Mouse (Mus musculus) liver, postnatal 0 days (tissue): ENCODE measurements around the gene Higd2a.

Experiments
- CTCF ChIP-seq: sonication (generic); IDR thresholded peaks from 2 replicates; pipeline ENCODE4 v1.5.1; 2016; ENCODE audit warnings: antibody characterized with exemption, low read depth
- EP300 ChIP-seq: IDR thresholded peaks from 2 replicates; pipeline ENCODE4 v1.6.1; 2016; ENCODE audit warnings: antibody characterized with exemption, low read depth, mild to moderate bottlenecking

DNA sequence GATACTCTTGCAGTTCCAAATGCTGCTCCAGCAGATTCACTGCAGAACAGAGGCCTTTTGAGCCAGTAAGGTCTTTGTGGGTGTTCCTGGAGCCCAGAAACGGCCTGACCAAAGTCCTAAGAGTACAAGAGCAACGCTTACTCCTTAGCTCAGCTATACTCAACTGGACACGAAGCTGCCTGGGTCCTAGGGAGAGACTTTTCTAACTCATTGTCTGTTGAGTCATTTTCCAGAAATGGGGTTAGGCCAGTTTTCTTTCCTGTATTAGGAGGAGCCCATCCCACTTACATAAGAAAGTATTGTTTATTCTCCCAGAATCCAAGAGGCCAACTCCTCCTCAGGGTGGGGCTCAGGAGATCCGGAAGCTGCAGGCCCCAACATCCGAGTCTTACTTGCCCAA, 15.4 kb downstream of the Higd2a start:
- no peak for TF ChIP-seq CTCF
- no peak for TF ChIP-seq EP300
